Mouse (Mus musculus): Measurements from ENCODE around the gene Myh10. TPM values are rescaled to one million over a fixed set of nuclear protein-coding genes. Genes with fewer than 3 reads are reported as not detected.
"Not testable (repeated sequence)": the region's sequence is repeated elsewhere in the genome, so short reads cannot be mapped to it uniquely, and the experiment has no call there.

Gene Myh10
- polyA plus RNA-seq, 1 experiment from 2014 or later, result 8.0 TPM

- Histone ChIP-seq H3K9ac (replicated peaks) (no peak overlapping the region), H3K4me2 (ENCODE audit: low read depth, low read length) (no peak overlapping the region), H3K36me3 (replicated peaks; ENCODE audit: insufficient read depth, low read length) (no peaks in the 10 kb centered on the region), H3K4me1 (ENCODE audit: insufficient read depth) (no peaks in the 10 kb centered on the region), H3K27ac (ENCODE audit: low read depth) (no peak overlapping the region), H3K27me3 (ENCODE audit: insufficient read depth, low read length) (no peaks in the 10 kb centered on the region), H3K9me3 (ENCODE audit: low read length) (no peaks in the 10 kb centered on the region), H3K4me3 (ENCODE audit: low read depth, low read length) (no peak overlapping the region)
- ATAC-seq, result no peak
- TF ChIP-seq CTCF (IDR thresholded peaks at IDR 0.05; ENCODE audit: low read depth) (no peak), EP300 (IDR thresholded peaks at IDR 0.05; ENCODE audit: low read depth) (no peak)
- WGBS (ENCODE audit: insufficient replicate concordance), result 95% methylated on average over 6 of the region's 6 CpGs
- DNase-seq, result no peak
Observed at GRCm38 (mm10) chr11:68732066-68732465, 40.7 kb downstream of the Myh10 start.

GRCm38 (mm10) chr11:68733401-68733800, 42.0 kb downstream of the Myh10 start:
- not testable (repeated sequence) for H3K27me3 ChIP-seq (ENCODE audit: insufficient read depth, low read length); H3K4me3 ChIP-seq (ENCODE audit: low read depth, low read length); H3K4me2 ChIP-seq (ENCODE audit: low read depth, low read length); H3K27ac ChIP-seq (ENCODE audit: low read depth); H3K9ac ChIP-seq (replicated peaks); H3K4me1 ChIP-seq (ENCODE audit: insufficient read depth); ATAC-seq; H3K36me3 ChIP-seq (replicated peaks; ENCODE audit: insufficient read depth, low read length); DNase-seq; H3K9me3 ChIP-seq (ENCODE audit: low read length)
- WGBS (ENCODE audit: insufficient replicate concordance), result 94% methylated on average over 3 of the region's 3 CpGs

GRCm38 (mm10) chr11:68739509-68739908, 48.1 kb downstream of the Myh10 start:
- Histone ChIP-seq H3K4me2 (ENCODE audit: low read depth, low read length) (no peak overlapping the region), H3K36me3 (replicated peaks; ENCODE audit: insufficient read depth, low read length) (no peaks in the 10 kb centered on the region), H3K4me1 (ENCODE audit: insufficient read depth) (no peaks in the 10 kb centered on the region), H3K9ac (replicated peaks) (no peak overlapping the region), H3K27ac (ENCODE audit: low read depth) (no peak overlapping the region), H3K9me3 (ENCODE audit: low read length) (no peaks in the 10 kb centered on the region), H3K27me3 (ENCODE audit: insufficient read depth, low read length) (no peaks in the 10 kb centered on the region), H3K4me3 (ENCODE audit: low read depth, low read length) (no peak overlapping the region)
- whole genome bisulfite sequencing (ENCODE audit: insufficient replicate concordance), result 85% methylated on average over 7 of the region's 7 CpGs
- DNase-seq, result no peak
- TF ChIP-seq EP300 (IDR thresholded peaks at IDR 0.05; ENCODE audit: low read depth) (no peak), CTCF (IDR thresholded peaks at IDR 0.05; ENCODE audit: low read depth) (no peak)
- ATAC-seq, result no peak

- ATAC-seq (no peak), DNase-seq (no peak)
- Histone ChIP-seq H3K27me3 (ENCODE audit: insufficient read depth, low read length) (no peaks in the 10 kb centered on the region), H3K4me1 (ENCODE audit: insufficient read depth) (no peaks in the 10 kb centered on the region), H3K4me2 (ENCODE audit: low read depth, low read length) (no peak overlapping the region), H3K9me3 (ENCODE audit: low read length) (no peaks in the 10 kb centered on the region), H3K36me3 (replicated peaks; ENCODE audit: insufficient read depth, low read length) (no peaks in the 10 kb centered on the region), H3K4me3 (ENCODE audit: low read depth, low read length) (no peak overlapping the region), H3K9ac (replicated peaks) (no peak overlapping the region), H3K27ac (ENCODE audit: low read depth) (no peak overlapping the region)
- TF ChIP-seq EP300 (IDR thresholded peaks at IDR 0.05; ENCODE audit: low read depth), result no peak
- no peak for TF ChIP-seq CTCF (IDR thresholded peaks at IDR 0.05; ENCODE audit: low read depth)
- WGBS (ENCODE audit: insufficient replicate concordance), result 83% methylated on average over 2 of the region's 2 CpGs
Observed at GRCm38 (mm10) chr11:68742658-68743057, 51.3 kb downstream of the Myh10 start.

- 88% methylated on average over 3 of the region's 3 CpGs for WGBS (ENCODE audit: insufficient replicate concordance)
- no peak overlapping the region for H3K9ac ChIP-seq (replicated peaks)
- no peaks in the 10 kb centered on the region for H3K36me3 ChIP-seq (replicated peaks; ENCODE audit: insufficient read depth, low read length)
- ATAC-seq (no peak), DNase-seq (no peak)
- H3K27ac ChIP-seq (ENCODE audit: low read depth), result no peak overlapping the region
- no peaks in the 10 kb centered on the region for H3K27me3 ChIP-seq (ENCODE audit: insufficient read depth, low read length)
- H3K4me1 ChIP-seq (ENCODE audit: insufficient read depth), result no peaks in the 10 kb centered on the region
- TF ChIP-seq EP300 (IDR thresholded peaks at IDR 0.05; ENCODE audit: low read depth) (no peak), CTCF (IDR thresholded peaks at IDR 0.05; ENCODE audit: low read depth) (no peak)
- H3K4me2 ChIP-seq (ENCODE audit: low read depth, low read length), result no peak overlapping the region
- no peak overlapping the region for H3K4me3 ChIP-seq (ENCODE audit: low read depth, low read length)
- H3K9me3 ChIP-seq (ENCODE audit: low read length), result no peaks in the 10 kb centered on the region
Observed at GRCm38 (mm10) chr11:68744150-68744549, 52.8 kb downstream of the Myh10 start.

GRCm38 (mm10) chr11:68745374-68746200, 54.2 kb downstream of the Myh10 start:
- WGBS (ENCODE audit: insufficient replicate concordance), result 82% methylated on average over 16 of the region's 16 CpGs

More at GRCm38 (mm10) chr11:68745374-68746200, 54.2 kb downstream of the Myh10 start:
- no peak for TF ChIP-seq CTCF (IDR thresholded peaks at IDR 0.05; ENCODE audit: low read depth)
- no peak for TF ChIP-seq EP300 (IDR thresholded peaks at IDR 0.05; ENCODE audit: low read depth)
- Histone ChIP-seq H3K9me3 (ENCODE audit: low read length) (no peaks in the 10 kb centered on the region), H3K27me3 (ENCODE audit: insufficient read depth, low read length) (no peaks in the 10 kb centered on the region), H3K9ac (replicated peaks) (no peak overlapping the region), H3K4me3 (ENCODE audit: low read depth, low read length) (no peak overlapping the region), H3K27ac (ENCODE audit: low read depth) (no peak overlapping the region), H3K4me1 (ENCODE audit: insufficient read depth) (no peaks in the 10 kb centered on the region), H3K4me2 (ENCODE audit: low read depth, low read length) (no peak overlapping the region), H3K36me3 (replicated peaks; ENCODE audit: insufficient read depth, low read length) (no peaks in the 10 kb centered on the region)
- DNase-seq (no peak), ATAC-seq (no peak)
